Mouse (Mus musculus): ENCODE measurements around the gene Upb1.
"Not testable (repeated sequence)": the region's sequence is repeated elsewhere in the genome, so short reads cannot be mapped to it uniquely, and the experiment has no call there.

The Upb1 gene

GRCm38 (mm10) chr10:75451036-75451786 lies 50.3 kb downstream of the Upb1 start:
- DNase-seq (ENCODE audit: low read depth, low spot score): peak; percentile 26

DNA sequence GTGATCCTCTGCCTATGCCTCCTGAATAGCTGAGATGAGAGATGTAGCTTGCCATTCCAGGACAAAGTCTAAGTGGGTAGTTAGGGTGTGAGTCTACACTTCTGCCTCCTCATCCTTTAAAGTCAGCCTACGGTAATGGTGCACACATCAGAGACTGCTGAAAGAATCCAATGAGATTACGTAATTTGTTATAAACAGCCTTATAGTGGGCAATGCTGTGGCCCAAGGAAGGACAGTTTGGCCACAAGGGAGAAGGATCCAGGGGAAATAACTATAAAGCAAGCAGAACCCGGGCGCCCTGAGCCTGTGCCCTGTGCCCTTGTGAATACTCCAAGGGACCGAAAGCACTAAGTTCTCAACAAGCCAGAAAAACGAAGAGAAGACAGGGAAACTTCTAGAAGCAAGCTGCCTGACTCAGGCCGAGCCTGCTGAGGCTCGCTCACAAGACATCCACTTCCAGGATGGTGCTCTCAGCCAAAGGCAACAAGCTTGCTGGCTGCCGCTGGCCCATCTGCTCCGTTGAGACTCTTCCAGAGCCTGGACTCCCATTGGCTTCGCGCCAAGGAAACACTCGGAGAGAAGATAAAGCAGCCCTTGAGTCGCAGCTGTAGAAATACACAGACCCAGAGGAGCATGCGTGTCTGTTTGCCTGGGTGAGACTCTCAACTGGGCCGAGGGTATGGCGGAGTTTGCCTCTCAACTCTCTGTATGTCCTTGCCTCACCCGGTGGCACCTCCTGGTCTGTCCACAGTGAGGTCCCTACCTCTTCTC lies 55.3 kb downstream of the Upb1 start:
- DNase-seq (ENCODE audit: low read depth, low spot score): not testable (repeated sequence)

DNA sequence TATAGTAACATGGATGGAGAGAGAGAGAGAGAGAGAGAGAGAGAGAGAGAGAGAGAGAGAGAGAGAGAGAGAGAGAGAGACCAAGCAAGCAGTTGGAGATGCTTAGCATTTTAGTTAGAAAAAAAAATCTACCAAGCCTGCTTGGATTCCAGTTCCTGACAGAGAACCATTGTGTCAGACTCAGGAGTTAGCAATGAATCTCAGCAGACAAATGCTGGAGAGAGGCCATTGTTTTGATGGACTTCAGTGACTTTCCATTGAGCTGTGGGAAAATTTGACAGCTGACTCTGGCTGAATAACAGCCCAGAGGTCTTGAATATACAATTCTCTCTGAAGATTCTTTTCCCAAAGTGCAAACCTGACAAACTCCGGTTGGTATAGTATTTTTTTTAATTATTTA lies 56.9 kb downstream of the Upb1 start:
- DNase-seq (ENCODE audit: low read depth, low spot score): no peak

GRCm38 (mm10) chr10:75458329-75458728 lies 57.4 kb downstream of the Upb1 start:
- no peak for DNase-seq (ENCODE audit: low read depth, low spot score)

GRCm38 (mm10) chr10:75462728-75463127 lies 61.8 kb downstream of the Upb1 start:
- DNase-seq (ENCODE audit: low read depth, low spot score): no peak

GRCm38 (mm10) chr10:75465781-75466550 lies 65.1 kb downstream of the Upb1 start:
- DNase-seq (ENCODE audit: low read depth, low spot score): no peak

DNA sequence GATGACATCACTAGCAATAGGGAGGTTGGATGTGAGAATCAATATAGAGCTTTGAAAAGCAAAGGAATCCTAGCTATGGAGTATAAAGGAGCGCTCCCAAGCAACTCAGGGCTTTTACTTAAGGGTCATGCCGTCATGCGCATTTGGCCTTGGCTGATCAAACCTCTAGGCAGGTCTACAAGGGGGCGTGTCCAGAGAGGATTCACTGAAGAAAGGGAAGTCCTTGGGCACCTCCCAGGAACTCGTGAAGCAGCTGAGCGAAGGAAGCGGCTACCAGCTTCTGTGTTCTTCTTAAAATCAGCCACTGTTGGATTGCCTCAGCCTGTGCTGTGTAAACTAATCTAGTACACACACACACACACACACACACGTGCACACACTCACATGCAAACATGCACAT lies 72.5 kb downstream of the Upb1 start:
- DNase-seq (ENCODE audit: low read depth, low spot score): peak; percentile 67

GRCm38 (mm10) chr10:75474571-75474970 lies 73.7 kb downstream of the Upb1 start:
- no peak for DNase-seq (ENCODE audit: low read depth, low spot score)

- DNase-seq (ENCODE audit: low read depth, low spot score): not testable (repeated sequence)
These were observed 74.4 kb downstream of the Upb1 start for GRCm38 (mm10) chr10:75475139-75475850.

GRCm38 (mm10) chr10:75477034-75477433 lies 76.1 kb downstream of the Upb1 start:
- DNase-seq (ENCODE audit: low read depth, low spot score): no peak

DNA sequence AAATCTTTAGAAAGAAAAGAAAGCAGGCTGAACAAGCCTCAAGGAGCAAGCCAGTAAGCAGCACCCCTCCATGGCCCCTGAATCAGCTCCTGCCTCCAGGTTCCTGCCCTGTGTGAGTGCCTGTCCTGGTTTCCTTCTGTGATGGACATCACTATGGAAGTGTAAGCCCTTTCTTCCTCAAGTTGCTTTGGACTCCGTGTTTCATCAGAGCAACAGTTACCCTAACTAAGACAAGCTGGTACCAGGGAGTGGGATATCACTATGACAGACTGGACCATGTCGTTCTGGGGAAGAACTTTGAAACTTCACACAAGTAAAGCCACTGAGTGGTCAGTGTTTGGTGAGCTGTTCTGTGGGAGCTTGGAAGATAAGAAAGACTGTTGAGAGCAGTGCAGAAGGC lies 79.0 kb downstream of the Upb1 start:
- no peak for DNase-seq (ENCODE audit: low read depth, low spot score)

- no peak for DNase-seq (ENCODE audit: low read depth, low spot score)
These were observed 80.8 kb downstream of the Upb1 start for GRCm38 (mm10) chr10:75481703-75482102.

GRCm38 (mm10) chr10:75482271-75482670 lies 81.4 kb downstream of the Upb1 start:
- no peak for DNase-seq (ENCODE audit: low read depth, low spot score)

GRCm38 (mm10) chr10:75482919-75483483 lies 82.1 kb downstream of the Upb1 start:
- DNase-seq (ENCODE audit: low read depth, low spot score): no peak

DNA sequence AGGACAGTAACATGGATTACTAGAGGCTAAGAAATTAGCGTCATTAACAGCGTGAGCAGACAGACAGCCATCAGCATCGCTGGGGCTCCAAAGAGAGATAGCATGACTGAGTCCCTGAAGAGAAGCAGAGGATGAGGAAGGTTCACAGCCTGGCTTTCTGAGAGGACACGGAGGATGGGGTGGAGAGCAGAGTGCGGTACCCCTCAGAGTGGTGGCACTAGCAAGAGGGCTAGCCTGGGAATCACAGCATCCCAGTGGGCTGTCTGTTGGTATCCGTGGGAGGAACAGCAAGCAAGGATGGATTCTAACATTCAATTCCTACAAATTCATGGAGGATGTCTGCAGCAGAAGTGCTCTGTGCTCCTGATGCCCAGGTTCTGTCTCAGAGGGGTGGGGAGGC lies 83.2 kb downstream of the Upb1 start:
- no peak for DNase-seq (ENCODE audit: low read depth, low spot score)

GRCm38 (mm10) chr10:75484767-75485166 lies 83.9 kb downstream of the Upb1 start:
- DNase-seq (ENCODE audit: low read depth, low spot score): no peak

GRCm38 (mm10) chr10:75486086-75486979 lies 85.4 kb downstream of the Upb1 start:
- DNase-seq (ENCODE audit: low read depth, low spot score): peak; percentile 78

DNA sequence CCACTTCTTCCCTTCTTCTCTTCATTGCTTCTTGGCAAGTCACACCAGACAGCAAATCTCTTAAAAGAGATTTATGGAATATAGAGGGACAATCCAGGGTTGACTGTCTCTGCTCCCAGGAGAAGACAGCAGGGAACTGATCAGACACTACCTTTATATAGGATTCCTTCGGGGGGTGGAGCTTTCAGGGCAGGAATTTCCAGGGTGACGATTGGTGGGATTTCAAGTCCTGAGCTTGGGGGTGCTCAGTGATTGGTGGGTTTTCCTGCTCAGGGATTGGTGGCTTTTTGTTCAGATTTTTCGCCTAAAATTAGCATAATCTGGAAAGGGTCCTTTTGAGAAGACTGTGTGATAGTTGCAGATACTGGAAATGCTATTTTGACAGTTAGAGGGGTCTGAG lies 86.2 kb downstream of the Upb1 start:
- peak; percentile 53 for DNase-seq (ENCODE audit: low read depth, low spot score)

- no peak for DNase-seq (ENCODE audit: low read depth, low spot score)
These were observed 88.6 kb downstream of the Upb1 start for GRCm38 (mm10) chr10:75489522-75489921.

DNA sequence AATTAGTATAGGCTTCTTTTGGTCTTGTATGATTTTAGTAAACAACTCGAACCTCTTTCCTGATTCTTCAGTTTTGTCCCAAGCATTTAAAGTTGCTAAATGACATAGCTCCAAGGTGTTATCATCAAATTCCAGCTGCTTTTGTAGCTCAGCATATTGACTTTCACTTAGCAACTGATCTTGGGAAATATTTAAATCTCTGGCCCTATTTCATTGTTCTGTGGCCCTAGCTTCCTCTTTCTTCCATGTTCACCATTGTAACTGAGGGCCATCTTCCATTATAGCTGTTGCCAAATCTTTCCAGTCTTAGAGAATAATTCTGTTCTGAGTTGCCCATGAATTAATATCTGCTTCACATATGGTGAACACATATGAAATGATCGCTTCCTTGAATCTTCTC lies 89.8 kb downstream of the Upb1 start:
- DNase-seq (ENCODE audit: low read depth, low spot score): no peak

Measured in ES-CJ7 (cell line).